In the genomic region with DNA sequence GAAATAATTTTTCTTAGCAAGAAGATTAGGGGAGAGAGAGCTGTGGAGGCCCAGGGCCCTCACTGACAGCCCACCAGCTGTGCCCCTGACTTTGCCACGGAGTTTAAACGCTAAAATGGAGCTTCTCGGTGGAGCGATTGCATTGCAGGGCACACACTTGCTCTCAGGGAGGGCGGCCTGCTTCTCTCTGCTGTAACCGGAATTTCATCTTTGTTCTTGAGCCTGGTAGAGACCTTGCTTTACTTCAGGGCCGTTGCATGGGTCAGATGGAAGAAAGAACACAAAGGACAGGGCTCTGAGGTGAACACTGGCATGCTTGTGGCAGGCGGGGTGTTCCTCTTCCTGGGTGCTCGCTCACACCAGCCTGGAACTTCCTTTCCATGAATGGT, we compare ENCODE assay signal across 8 mouse cellular contexts.
DNase-seq lines count a peak whose midpoint lies in the region; ATAC-seq and TF ChIP-seq lines count a peak whose summit lies in the region.

No protein-coding gene starts in this region.

- no peaks in the 10 kb centered on the region for H3K36me3 ChIP-seq in liver, adult 2 months (ENCODE audit: control insufficient read depth, insufficient read depth, low read length)
- H3K36me3 ChIP-seq in liver, postnatal 0 days (replicated peaks; ENCODE audit: insufficient read depth, low read length): 0 out of 2 replicates have a peak, but pooled peaks cover 3% of the 10 kb centered on the region

- H3K4me3 ChIP-seq in liver, adult 2 months (ENCODE audit: insufficient read depth, low read depth, low read length): no peak overlapping the region
- H3K4me3 ChIP-seq in liver, postnatal 0 days (ENCODE audit: low read depth, low read length): no peak overlapping the region

- peaks cover 11% of the 10 kb centered on the region for H3K4me1 ChIP-seq in liver, adult 2 months (ENCODE audit: control insufficient read depth, insufficient read depth, low read length)
- peaks cover 8% of the 10 kb centered on the region; the same call in 1 of the 2 replicates for H3K4me1 ChIP-seq in liver, postnatal 0 days (ENCODE audit: insufficient read depth)

- no peak for TF ChIP-seq POLR2A in liver, adult 2 months (IDR thresholded peaks at IDR 0.05; ENCODE audit: extremely low read depth, insufficient read depth, low read length)

- no peaks in the 10 kb centered on the region for H3K27me3 ChIP-seq in liver, adult 2 months (ENCODE audit: control insufficient read depth, insufficient read depth, low read length)
- no peaks in the 10 kb centered on the region for H3K27me3 ChIP-seq in liver, postnatal 0 days (ENCODE audit: insufficient read depth, low read length)

- H3K27ac ChIP-seq in liver, adult 2 months (replicated peaks; ENCODE audit: insufficient read depth, low read depth, low read length): peak overlapping the region; percentile 12
- H3K27ac ChIP-seq in liver, postnatal 0 days (ENCODE audit: low read depth): no peak overlapping the region

- TF ChIP-seq EP300 in liver, postnatal 0 days (IDR thresholded peaks at IDR 0.05; ENCODE audit: low read depth): no peak

- 42% methylated on average over 9 of the region's 9 CpGs for WGBS in liver, adult 2 months
- 55% methylated on average over 9 of the region's 9 CpGs for WGBS in liver, postnatal 0 days (ENCODE audit: insufficient replicate concordance)

- H3K4me2 ChIP-seq in liver, postnatal 0 days (ENCODE audit: low read depth, low read length): no peak overlapping the region

- DNase-seq in adrenal gland, adult 2 months: peak; percentile 34
- no peak for DNase-seq in adrenal gland, adult 8-10 months
- no peak for DNase-seq in liver, adult 2 months (ENCODE audit: extremely low read depth, low read depth, low spot score)
- no peak for DNase-seq in liver, postnatal 0 days
- DNase-seq in kidney, postnatal 10 days: peak; percentile 36
- DNase-seq in retina, embryonic 14.5 days (ENCODE audit: low spot score): peak; percentile 31
- no peak for DNase-seq in left cerebral cortex, adult 11 months (ENCODE audit: low spot score)

- no peak overlapping the region for H3K9ac ChIP-seq in liver, adult 2 months (ENCODE audit: low read depth, low read length)
- no peak overlapping the region for H3K9ac ChIP-seq in liver, postnatal 0 days (replicated peaks)

- no peak for TF ChIP-seq CTCF in liver, adult 2 months (IDR thresholded peaks at IDR 0.05; ENCODE audit: low read depth, low read length)
- TF ChIP-seq CTCF in liver, postnatal 0 days (IDR thresholded peaks at IDR 0.05; ENCODE audit: low read depth): no peak

- H3K9me3 ChIP-seq in liver, postnatal 0 days (ENCODE audit: low read length): no peaks in the 10 kb centered on the region

- no peak for ATAC-seq in liver, postnatal 0 days
- no peak for ATAC-seq in erythroid progenitor cell, adult 5-6 weeks (replicated peaks; ENCODE audit: low FRiP score, poor library complexity, severe bottlenecking)

- H3K79me2 ChIP-seq in liver, adult 2 months (ENCODE audit: control insufficient read depth, insufficient read depth, low read length): 0 out of 2 replicates have a peak, but pooled peaks cover 2% of the 10 kb centered on the region

Comparison
In these comparisons a context has a peak if more than half of its experiments do, and no peak if none do; other contexts are left out.
1. DNase-seq: peak in adrenal gland, adult 2 months (single experiment), kidney, postnatal 10 days (single experiment) and retina, embryonic 14.5 days (single experiment); none in adrenal gland, adult 8-10 months (single experiment), liver, adult 2 months (single experiment), liver, postnatal 0 days (single experiment) and left cerebral cortex, adult 11 months (single experiment).